Mouse (Mus musculus) myocyte (in vitro differentiated cells): ENCODE data around the gene Eea1.

Experiments used
- CEBPB ChIP-seq: IDR thresholded peaks from 2 replicates; pipeline ENCODE4 v1.6.1; 2011; ENCODE audit warnings: mild to moderate bottlenecking, moderate library complexity; ENCODE audit not compliant: poor library complexity, insufficient read depth, severe bottlenecking
- E2F4 ChIP-seq: IDR thresholded peaks from one replicate; pipeline ENCODE4 v1.6.1; 2011; ENCODE audit warnings: mild to moderate bottlenecking, control low read depth, moderate library complexity; ENCODE audit not compliant: insufficient read depth
- MAX ChIP-seq: IDR thresholded peaks from one replicate; pipeline ENCODE4 v1.6.1; 2011; ENCODE audit warnings: low read depth, mild to moderate bottlenecking, control low read depth
- MYOD1 ChIP-seq, 3 experiments: IDR thresholded peaks; one replicate each; pipeline ENCODE4 v1.6.1; 2011; ENCODE audit warnings: control low read depth in 2 of 3, low read depth in 2 of 3, mild to moderate bottlenecking in 2 of 3, moderate library complexity in 1 of 3; ENCODE audit not compliant: insufficient read length in 2 of 3, control insufficient read depth in 1 of 3
- MYOG ChIP-seq, 3 experiments: IDR thresholded peaks; one replicate each; pipeline ENCODE4 v1.6.1; 2011; ENCODE audit warnings: control low read depth in 2 of 3, low read depth in 2 of 3, mild to moderate bottlenecking in 2 of 3; ENCODE audit not compliant: insufficient read length in 2 of 3, control insufficient read depth in 1 of 3, insufficient read depth in 1 of 3
- POLR2A ChIP-seq: IDR thresholded peaks from one replicate; pipeline ENCODE4 v1.6.1; 2011; ENCODE audit warnings: low read depth, mild to moderate bottlenecking, control low read depth, moderate library complexity; ENCODE audit not compliant: insufficient read length
- POLR2AphosphoS2 ChIP-seq: IDR thresholded peaks from one replicate; pipeline ENCODE4 v1.6.1; 2011; ENCODE audit warnings: low read depth, control low read depth; ENCODE audit not compliant: insufficient read length
- REST ChIP-seq: IDR thresholded peaks from one replicate; pipeline ENCODE4 v1.6.1; 2011; ENCODE audit warnings: mild to moderate bottlenecking, control low read depth, moderate library complexity; ENCODE audit not compliant: insufficient read depth, insufficient read length
- TCF12 ChIP-seq: IDR thresholded peaks from one replicate; pipeline ENCODE4 v1.6.1; 2011; ENCODE audit warnings: mild to moderate bottlenecking, control low read depth; ENCODE audit not compliant: poor library complexity, insufficient read depth, severe bottlenecking
- TCF3 ChIP-seq: IDR thresholded peaks from one replicate; pipeline ENCODE4 v1.6.1; 2011; ENCODE audit warnings: low read depth, control low read depth; ENCODE audit not compliant: insufficient read length
- USF1 ChIP-seq: IDR thresholded peaks from one replicate; pipeline ENCODE4 v1.6.1; 2011; ENCODE audit warnings: low read depth, mild to moderate bottlenecking, control low read depth, moderate library complexity

DNA sequence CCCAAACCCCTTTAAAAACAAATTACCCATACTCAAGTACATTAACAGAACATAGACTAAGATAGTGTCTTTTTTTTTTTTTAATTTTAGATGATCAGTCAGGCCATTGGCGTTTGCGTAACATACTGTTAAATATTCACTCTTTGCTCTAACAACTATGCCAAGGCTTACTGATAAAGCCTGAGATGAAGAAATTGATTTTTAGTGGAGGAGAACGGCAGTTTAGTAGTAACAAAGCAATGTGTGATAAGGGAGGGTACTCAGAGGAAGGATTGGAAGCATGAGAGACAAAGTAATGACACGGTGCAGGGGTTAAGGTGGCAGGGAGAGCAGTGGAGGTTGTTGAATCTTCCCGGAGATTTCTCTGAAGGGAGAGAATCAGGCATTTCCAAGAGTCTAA lies 9.7 kb downstream of the Eea1 start:
- TF ChIP-seq POLR2AphosphoS2 (no peak), POLR2A (no peak), E2F4 (no peak), TCF12 (no peak), USF1 (no peak), CEBPB (no peak), MAX (no peak), MYOD1 (IDR thresholded peaks at IDR 0.05; ENCODE audit: control insufficient read depth in 1 of 3, insufficient read length in 2 of 3, low read depth in 2 of 3) (no peak), REST (no peak), MYOG (IDR thresholded peaks at IDR 0.05; ENCODE audit: control insufficient read depth in 1 of 3, insufficient read depth in 1 of 3, insufficient read length in 2 of 3, low read depth in 2 of 3) (no peak), TCF3 (no peak)
